Mouse (Mus musculus) testis, adult 10 weeks (tissue): ENCODE data around the gene Vim. TPM values are rescaled to one million over a fixed set of nuclear protein-coding genes. Genes with fewer than 3 reads are reported as not detected.

Experiments
- polyA plus RNA-seq: library from polyadenylated mRNA; stranded (reverse); fragments of 350-450 nt; fragmentation: Illumina TruSeq; extraction: RNeasy Lipid Tissue Mini Kit (QIAGEN cat#74804); gene quantifications from one replicate; pipeline ENCODE4 v1.2.3, GENCODE M21; 2014; ENCODE audit warnings: low read depth, low replicate concordance

Vim gene
- polyA plus RNA-seq = 45.4 TPM

GRCm38 (mm10) chr2:13573408-13574065 is at the start of gene Vim:
Gene Vim (plus strand): TSS chr2:13573927.

GRCm38 (mm10) chr2:13544193-13544824 is 29.4 kb upstream of the Vim start, which contains the start of gene Trdmt1:
Gene Trdmt1 (minus strand): TSS chr2:13544668.

Other genes with a start within 250 kb of the Vim start
- 0.46 TPM for gene Cubn, start 82.1 kb upstream of the Vim start, polyA plus RNA-seq
- 26.6 TPM for gene Trdmt1, start 29.3 kb upstream of the Vim start, polyA plus RNA-seq
- 0.43 TPM for gene St8sia6, start 220.1 kb downstream of the Vim start, polyA plus RNA-seq